In the genomic region with DNA sequence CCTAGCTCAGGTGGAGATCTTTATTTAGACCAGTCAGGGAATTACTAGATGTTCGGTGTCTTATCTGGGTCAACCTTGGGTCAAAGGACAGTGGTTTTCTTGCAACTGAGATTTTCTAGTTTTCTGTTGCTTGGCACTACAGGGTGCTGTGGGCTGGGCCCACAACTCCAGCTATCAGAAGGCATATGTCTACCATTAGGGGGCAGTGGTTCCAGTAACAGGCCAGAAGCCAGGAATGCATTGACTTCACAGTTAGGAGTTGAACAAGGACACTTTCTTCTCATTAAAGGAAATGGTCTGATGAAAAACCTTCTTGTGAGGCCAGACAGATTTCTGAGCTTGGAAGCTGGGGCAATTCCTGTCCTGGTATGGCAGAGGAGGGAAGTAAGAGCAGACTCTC, we compare ENCODE assay signal across 10 mouse cellular contexts. TPM values are rescaled to one million over a fixed set of nuclear protein-coding genes. Genes with fewer than 3 reads are reported as not detected.
DNase-seq lines count a peak whose midpoint lies in the region; ATAC-seq and TF ChIP-seq lines count a peak whose summit lies in the region.
"Had no signal": no experiment of that assay in that cellular context is flagged by ENCODE, and none has a peak within 500 bp of the region (broad histone marks: within the 10 kb centered on the region; RNA-seq: fewer than 3 reads in every experiment).

No protein-coding gene starts in this region.

- TF ChIP-seq CTCF in heart, adult 2 months (IDR thresholded peaks at IDR 0.05), result peak; percentile 70
- peak; percentile 74 for TF ChIP-seq CTCF in stomach, postnatal 0 days (IDR thresholded peaks at IDR 0.05; ENCODE audit: low read depth)

- no peaks in the 10 kb centered on the region for H3K9me3 ChIP-seq in stomach, postnatal 0 days (ENCODE audit: control insufficient read depth, low read length)
- H3K9me3 ChIP-seq: heart, embryonic 10.5 days; liver, embryonic 13.5 days had no signal

- DNase-seq in heart, adult 2 months, result no peak
- DNase-seq in heart, postnatal 25 days (ENCODE audit: low spot score), result no peak
- DNase-seq in thymus, postnatal 25 days, result peak; percentile 18
- no peak for DNase-seq in thymus, postnatal 0 days (ENCODE audit: low spot score)
- peak; percentile 38 for DNase-seq in stomach, postnatal 0 days (ENCODE audit: low spot score)
- no peak for DNase-seq in frontal cortex, postnatal 36 days (ENCODE audit: low spot score in 2 of 2)
- DNase-seq: liver, embryonic 13.5 days had no signal

- H3K27me3 ChIP-seq in heart, adult 2 months (ENCODE audit: control insufficient read depth, insufficient read depth, low read length), result no peaks in the 10 kb centered on the region
- H3K27me3 ChIP-seq in stomach, postnatal 0 days (ENCODE audit: control insufficient read depth, insufficient read depth, low read length), result no peaks in the 10 kb centered on the region
- H3K27me3 ChIP-seq: liver, embryonic 13.5 days had no signal

- H3K4me3 ChIP-seq in heart, adult 2 months, result no peak overlapping the region
- no peak overlapping the region for H3K4me3 ChIP-seq in stomach, postnatal 0 days (ENCODE audit: low read depth, low read length)
- H3K4me3 ChIP-seq: heart, embryonic 10.5 days; liver, embryonic 13.5 days had no signal

- no peak overlapping the region for H3K4me2 ChIP-seq in stomach, postnatal 0 days (replicated peaks; ENCODE audit: low read depth)
- H3K4me2 ChIP-seq: liver, embryonic 13.5 days had no signal

- WGBS in heart, adult 2 months, result 66% methylated on average over 1 of the region's 1 CpGs
- 62% methylated on average over 1 of the region's 1 CpGs for WGBS in stomach, postnatal 0 days

- H3K4me1 ChIP-seq in heart, adult 2 months (ENCODE audit: control insufficient read depth, insufficient read depth, low read length), result peaks cover 7% of the 10 kb centered on the region
- peaks cover 8% of the 10 kb centered on the region; the same call in 1 of the 2 replicates for H3K4me1 ChIP-seq in stomach, postnatal 0 days (replicated peaks; ENCODE audit: control insufficient read depth, insufficient read depth)

- TF ChIP-seq POLR2A in heart, adult 2 months (IDR thresholded peaks at IDR 0.05; ENCODE audit: insufficient read depth, low read depth, low read length), result no peak

- H3K36me3 ChIP-seq in heart, adult 2 months (ENCODE audit: control insufficient read depth, insufficient read depth, low read length), result peaks cover 2% of the 10 kb centered on the region; the same call in 1 of the 2 replicates
- H3K36me3 ChIP-seq in stomach, postnatal 0 days (ENCODE audit: control insufficient read depth, insufficient read depth, low read length), result peaks cover 5% of the 10 kb centered on the region; the same call in 1 of the 2 replicates

- TF ChIP-seq EP300 in heart, adult 2 months (IDR thresholded peaks at IDR 0.05; ENCODE audit: insufficient read depth, low read depth, low read length), result no peak
- no peak for TF ChIP-seq EP300 in stomach, postnatal 0 days (optimal IDR thresholded peaks at IDR 0.05)

- H3K79me2 ChIP-seq in heart, adult 2 months (replicated peaks; ENCODE audit: control insufficient read depth, insufficient read depth, low read length), result peaks cover 4% of the 10 kb centered on the region

- H3K27ac ChIP-seq in heart, adult 2 months, result no peak overlapping the region
- no peak overlapping the region for H3K27ac ChIP-seq in stomach, postnatal 0 days (replicated peaks)
- H3K27ac ChIP-seq: heart, embryonic 10.5 days; liver, embryonic 13.5 days had no signal

- intact Hi-C loops in heart, adult 2 months (cut with DNase I), result no loop called here
- intact Hi-C loops in heart, postnatal 25 days (cut with DNase I), result no loop called here

- no peak overlapping the region for H3K9ac ChIP-seq in heart, adult 2 months (ENCODE audit: low read depth, low read length)
- no peak overlapping the region for H3K9ac ChIP-seq in stomach, postnatal 0 days (ENCODE audit: low read length)
- H3K9ac ChIP-seq: liver, embryonic 13.5 days had no signal

- ATAC-seq in hematopoietic stem cell, adult 5-6 weeks (replicated peaks in 1 of 2; ENCODE audit: insufficient read depth in 1 of 2, low FRiP score in 2 of 2, low TSS enrichment in 1 of 2, low read depth in 1 of 2, poor library complexity in 2 of 2, severe bottlenecking in 2 of 2), result peak; percentile 62 to 73; a peak in 2 of 4 replicates
- no peak for ATAC-seq in stomach, postnatal 0 days (ENCODE audit: low FRiP score, low TSS enrichment)
- ATAC-seq in monocyte, adult 5-6 weeks (replicated peaks; ENCODE audit: insufficient number of reproducible peaks, low FRiP score, low TSS enrichment, poor library complexity, severe bottlenecking), result no peak

RNA-seq across cellular contexts. Expression of a gene that starts 30.2 kb away (rescaled TPM):
- total RNA-seq in heart, adult 2 months (2021), result 10 to 100 TPM; 57.4 to 63.4 TPM
- polyA plus RNA-seq in heart, adult 2 months (2012; rRNA removed), result 26.5 and 35.7 TPM in 2 replicates
- total RNA-seq in heart, postnatal 25 days (2021), result 10 to 100 TPM; 52.1 to 53.0 TPM
- polyA plus RNA-seq in thymus, postnatal 0 days (2015; fragmentation: Nextera tagmentation; extraction: Ambion mirVana), result 17.1 and 22.8 TPM in 2 replicates
- 53.3 and 55.1 TPM in 2 replicates for total RNA-seq in hematopoietic stem cell, adult 5-6 weeks (2017)
- 11.6 and 12.8 TPM in 2 replicates for polyA plus RNA-seq in stomach, postnatal 0 days (2015; fragmentation: Nextera tagmentation; extraction: Ambion mirVana)
- total RNA-seq in monocyte, adult 5-6 weeks (2017), result 26.3 to 50.9 TPM (median 33.5 TPM) in 3 replicates

RNA-seq across cellular contexts. Expression of a gene that starts 53.9 kb away (rescaled TPM):
- not detected for total RNA-seq in heart, adult 2 months (2021)
- 0.44 TPM in 1 of 2 replicates, not detected in the other for polyA plus RNA-seq in heart, adult 2 months (2012; rRNA removed)
- total RNA-seq in heart, postnatal 25 days (2021), result not detected
- polyA plus RNA-seq in thymus, postnatal 0 days (2015; fragmentation: Nextera tagmentation; extraction: Ambion mirVana), result 0.12 and 0.38 TPM in 2 replicates
- total RNA-seq in hematopoietic stem cell, adult 5-6 weeks (2017), result not detected in 2 replicates
- polyA plus RNA-seq in stomach, postnatal 0 days (2015; fragmentation: Nextera tagmentation; extraction: Ambion mirVana), result not detected in 2 replicates
- total RNA-seq in monocyte, adult 5-6 weeks (2017), result not detected in 3 replicates
- polyA plus RNA-seq: heart, embryonic 10.5 days; liver, embryonic 13.5 days had no signal

Comparison
In these comparisons a context has a peak if more than half of its experiments do, and no peak if none do; other contexts are left out.
1. DNase-seq: peak in thymus, postnatal 25 days (single experiment) and stomach, postnatal 0 days (single experiment); none in heart, adult 2 months (0 of 2), heart, postnatal 25 days (single experiment), thymus, postnatal 0 days (single experiment) and frontal cortex, postnatal 36 days (0 of 2).
2. ATAC-seq: peak in hematopoietic stem cell, adult 5-6 weeks (2 of 2); none in stomach, postnatal 0 days (single experiment) and monocyte, adult 5-6 weeks (single experiment).